Mouse (Mus musculus) olfactory bulb, adult 2 months (tissue): Measurements from ENCODE around the gene Bcl7a. TPM values are rescaled to one million over a fixed set of nuclear protein-coding genes. Genes with fewer than 3 reads are reported as not detected.

ENCODE experiments used
- H3K27ac ChIP-seq: fragments of 200-500 bp; 2 replicates; pipeline ENCODE4 v1.5.1; 2012; ENCODE audit warnings: low read depth, low read length; ENCODE audit not compliant: insufficient read depth
- H3K4me1 ChIP-seq: fragments of 200-500 bp; 2 replicates; pipeline ENCODE4 v1.6.1; 2012; ENCODE audit warnings: low read length; ENCODE audit not compliant: control insufficient read depth, insufficient read depth
- H3K4me3 ChIP-seq: fragments of 200-500 bp; 2 replicates; pipeline ENCODE4 v1.5.1; 2012; ENCODE audit warnings: mild to moderate bottlenecking, low read depth, low read length, moderate library complexity; ENCODE audit not compliant: insufficient read depth
- CTCF ChIP-seq: fragments of 200-500 bp; IDR thresholded peaks from 2 replicates; pipeline ENCODE4 v1.5.1; 2012; ENCODE audit warnings: low read depth, mild to moderate bottlenecking, low read length, moderate library complexity; ENCODE audit not compliant: insufficient read depth
- POLR2A ChIP-seq: fragments of 200-500 bp; IDR thresholded peaks from 2 replicates; pipeline ENCODE4 v1.6.1; 2012; ENCODE audit warnings: mild to moderate bottlenecking, low read depth, low read length, moderate library complexity; ENCODE audit not compliant: insufficient read depth
- WGBS: fragments of 180-500 bp; shearing (Covaris S2); methylation state at CpG from one replicate; pipeline ENCODE4 v1.1.7; 2018; 5-methylcytosine and 5-hydroxymethylcytosine counted together
- polyA plus RNA-seq: library from polyadenylated mRNA; stranded (reverse); fragments of >200 nt; gene quantifications from 2 replicates; pipeline ENCODE4 v1.2.4, GENCODE M21; 2012; ENCODE audit warnings: low replicate concordance; ENCODE audit not compliant: missing spikeins, insufficient read depth, insufficient read length

Bcl7a gene
- polyA plus RNA-seq, 1 experiment, result not detected

DNA sequence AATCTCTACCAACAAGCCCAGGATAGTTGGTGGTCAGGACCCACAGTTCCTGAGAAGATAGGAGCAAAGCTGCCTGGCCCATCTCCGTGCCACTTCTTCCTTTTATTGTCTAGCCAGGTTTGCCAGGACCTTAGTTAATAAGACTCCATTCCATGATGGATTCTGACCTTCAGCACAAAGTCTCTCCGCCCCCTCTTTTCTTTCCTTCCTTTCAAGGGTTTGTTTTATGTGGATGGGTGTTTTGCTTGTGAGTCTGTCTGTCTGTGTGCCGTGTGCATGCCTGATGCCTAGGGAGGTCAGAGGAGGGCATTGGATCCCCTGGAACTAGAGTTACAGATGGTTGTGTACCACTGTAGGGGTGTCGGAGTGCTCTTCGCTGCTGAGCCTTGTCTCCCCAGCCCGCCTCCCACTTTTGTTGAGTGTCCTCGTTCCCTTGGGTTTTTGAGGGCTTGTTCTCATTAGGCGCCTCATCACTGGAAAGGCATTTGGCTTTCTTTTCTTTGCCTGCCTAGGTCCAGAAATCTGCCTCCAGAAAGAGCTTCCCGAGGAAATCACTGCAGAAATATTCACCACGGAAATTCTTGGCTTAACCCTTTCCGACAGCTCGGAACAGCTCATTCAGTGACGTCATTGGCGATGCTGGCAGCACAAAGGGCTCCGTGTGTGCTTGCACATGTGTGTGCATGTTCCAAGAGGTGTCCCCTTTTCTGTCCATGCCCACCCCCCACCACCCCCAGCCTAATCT, 17.5 kb upstream of the Bcl7a start:
- Histone ChIP-seq H3K27ac (no peak overlapping the region), H3K4me3 (no peak overlapping the region), H3K4me1 (peaks cover 15% of the 10 kb centered on the region)
- 43% methylated on average over 15 of the region's 15 CpGs for WGBS
- TF ChIP-seq CTCF (no peak), POLR2A (no peak)

DNA sequence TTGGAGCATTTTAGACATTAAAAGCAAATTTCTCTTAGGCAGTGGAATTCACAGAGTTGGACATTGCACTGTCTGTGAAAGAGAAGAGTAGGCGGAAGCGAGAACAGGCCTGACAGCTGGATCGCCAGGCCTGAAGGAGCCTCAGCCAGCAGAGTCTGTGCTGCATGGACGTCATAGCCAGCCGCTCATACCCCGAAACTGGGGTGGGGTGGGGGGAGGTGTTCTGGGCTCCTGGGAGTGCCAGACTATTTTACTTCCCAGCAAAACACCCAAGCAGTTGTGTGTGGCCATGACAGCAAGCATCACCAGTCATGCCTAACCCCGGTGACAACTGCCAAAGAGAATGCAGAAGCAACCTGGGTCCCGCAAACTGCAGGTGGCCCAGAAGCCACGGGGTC, 16.9 kb upstream of the Bcl7a start:
- Histone ChIP-seq H3K27ac (no peak overlapping the region), H3K4me3 (no peak overlapping the region), H3K4me1 (peaks cover 15% of the 10 kb centered on the region)
- 73% methylated on average over 9 of the region's 9 CpGs for WGBS
- no peak for TF ChIP-seq CTCF
- TF ChIP-seq POLR2A, result no peak

DNA sequence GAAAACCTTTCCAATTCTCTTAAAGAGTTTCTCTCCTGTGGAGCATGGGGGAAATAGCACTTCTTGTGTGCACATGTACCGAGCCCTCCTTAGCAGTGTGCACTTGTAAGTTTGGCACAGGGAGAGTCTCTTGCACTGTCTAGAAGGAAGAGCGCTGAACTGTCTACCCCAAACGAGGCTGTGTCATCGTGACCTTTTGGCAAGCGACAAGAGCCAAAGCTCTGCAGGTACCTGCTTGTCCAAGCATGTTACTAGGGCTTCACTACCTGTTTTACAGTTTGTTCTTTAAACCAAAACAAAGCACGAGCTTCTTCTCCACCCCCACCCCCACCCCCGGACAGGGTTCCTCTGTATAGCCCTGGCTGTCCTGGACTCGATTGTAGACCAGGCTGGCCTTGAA, 15.9 kb upstream of the Bcl7a start:
- H3K4me3 ChIP-seq, result no peak overlapping the region
- TF ChIP-seq CTCF, result no peak
- no peak for TF ChIP-seq POLR2A
- H3K4me1 ChIP-seq, result peaks cover 15% of the 10 kb centered on the region
- 89% methylated on average over 8 of the region's 8 CpGs for WGBS
- no peak overlapping the region for H3K27ac ChIP-seq

DNA sequence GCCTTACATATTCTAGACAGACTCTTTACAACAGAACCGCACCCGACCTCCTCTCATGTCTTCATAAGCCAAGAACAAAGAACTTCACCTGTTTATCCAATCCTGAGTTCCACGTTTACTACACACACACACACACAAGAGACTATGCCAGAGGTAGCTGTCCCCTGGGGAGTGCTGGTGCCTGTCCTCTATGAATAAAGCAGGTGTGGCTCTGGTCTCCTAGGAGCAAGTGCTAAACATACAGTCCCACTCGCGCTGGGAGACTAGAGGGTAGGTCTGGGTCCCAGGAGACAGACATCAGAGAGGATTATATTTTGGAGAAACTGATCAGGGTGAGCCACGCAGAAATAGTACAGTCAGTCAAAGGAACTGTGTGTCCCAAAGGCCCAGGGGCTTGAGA, 10.1 kb upstream of the Bcl7a start:
- TF ChIP-seq CTCF, result no peak
- TF ChIP-seq POLR2A, result no peak
- no peak overlapping the region for H3K27ac ChIP-seq
- no peak overlapping the region for H3K4me3 ChIP-seq
- 87% methylated on average over 6 of the region's 6 CpGs for WGBS
- H3K4me1 ChIP-seq, result no peaks in the 10 kb centered on the region

DNA sequence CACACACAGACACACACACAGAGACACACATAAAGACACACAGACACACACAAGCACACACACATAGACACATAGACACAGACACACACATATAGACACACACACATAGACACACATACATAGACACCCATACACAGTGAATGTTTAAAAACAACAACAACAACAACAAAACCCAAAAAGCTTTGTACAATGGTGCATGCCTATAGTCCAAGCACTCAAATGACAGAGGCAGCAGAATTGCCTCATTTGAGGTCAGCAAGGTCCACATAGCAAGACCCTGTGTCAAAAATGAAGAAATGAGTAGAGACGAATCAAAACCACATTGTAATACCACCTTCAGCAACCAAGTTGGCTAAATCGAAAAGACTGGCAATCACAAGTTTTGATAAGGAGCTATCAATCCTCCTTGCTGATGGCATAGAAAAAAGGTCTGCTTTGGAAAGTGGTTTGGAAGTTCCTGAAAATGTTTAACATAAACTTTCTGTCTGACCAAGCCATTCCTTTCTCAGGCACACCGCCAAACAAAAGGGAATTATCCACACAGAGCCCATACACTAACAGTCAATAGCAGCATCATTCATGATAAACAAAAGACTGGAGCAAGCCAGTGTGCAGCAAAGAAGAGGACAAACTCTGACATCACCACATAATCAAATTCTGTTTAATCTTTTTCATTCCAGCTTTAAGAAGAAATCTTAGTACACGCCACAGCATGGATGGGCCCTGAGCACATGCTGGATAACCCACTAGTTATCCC, 7.3 kb upstream of the Bcl7a start:
- TF ChIP-seq CTCF (no peak), POLR2A (no peak)
- H3K27ac ChIP-seq, result no peak overlapping the region
- 72% methylated on average over 4 of the region's 4 CpGs for WGBS
- no peak overlapping the region for H3K4me3 ChIP-seq
- H3K4me1 ChIP-seq, result no peaks in the 10 kb centered on the region

DNA sequence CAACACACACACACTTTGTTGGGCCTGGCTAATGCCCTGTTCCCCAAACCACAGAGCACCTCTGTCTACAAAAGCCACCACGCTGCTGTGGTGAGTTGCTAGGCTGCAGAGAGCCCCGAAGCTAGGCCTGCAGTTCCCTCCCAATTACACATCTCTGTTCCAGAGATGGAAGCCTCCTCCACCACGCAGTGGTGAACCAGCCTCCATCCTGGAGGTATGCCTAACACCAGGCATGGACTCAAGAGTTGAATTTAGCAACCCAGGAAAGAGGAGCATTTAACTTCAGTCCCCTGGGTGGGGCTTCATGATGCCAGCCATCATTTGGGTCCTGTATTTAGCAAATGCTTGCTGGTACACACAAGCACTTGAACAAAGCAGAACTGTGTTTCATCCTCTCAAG, 5.2 kb upstream of the Bcl7a start:
- Histone ChIP-seq H3K4me3 (no peak overlapping the region), H3K27ac (no peak overlapping the region), H3K4me1 (0 out of 2 replicates have a peak, but pooled peaks cover 2% of the 10 kb centered on the region)
- 39% methylated on average over 3 of the region's 3 CpGs for WGBS
- TF ChIP-seq POLR2A (no peak), CTCF (no peak)

DNA sequence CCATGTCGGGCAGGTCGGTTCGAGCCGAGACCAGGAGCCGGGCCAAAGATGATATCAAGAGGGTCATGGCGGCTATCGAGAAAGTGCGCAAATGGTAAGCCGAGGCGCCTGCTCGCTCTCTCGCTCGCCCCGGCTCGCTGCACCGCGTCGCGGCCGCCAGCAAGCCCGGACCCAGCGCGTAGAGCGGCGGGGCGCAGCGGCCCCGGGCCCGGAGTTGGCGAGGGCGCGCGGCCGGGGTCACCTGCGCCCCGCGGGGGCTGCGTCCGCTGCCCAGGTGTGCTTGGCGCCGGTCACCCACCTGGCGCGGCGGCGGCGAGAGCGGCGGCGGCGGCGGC, 961 bp downstream of the Bcl7a start:
- Histone ChIP-seq H3K27ac (peak overlapping the region; percentile 89), H3K4me3 (peak overlapping the region; percentile 65), H3K4me1 (peaks cover 17% of the 10 kb centered on the region)
- WGBS, result 9% methylated on average over 48 of the region's 51 CpGs
- TF ChIP-seq CTCF (no peak), POLR2A (no peak)

DNA sequence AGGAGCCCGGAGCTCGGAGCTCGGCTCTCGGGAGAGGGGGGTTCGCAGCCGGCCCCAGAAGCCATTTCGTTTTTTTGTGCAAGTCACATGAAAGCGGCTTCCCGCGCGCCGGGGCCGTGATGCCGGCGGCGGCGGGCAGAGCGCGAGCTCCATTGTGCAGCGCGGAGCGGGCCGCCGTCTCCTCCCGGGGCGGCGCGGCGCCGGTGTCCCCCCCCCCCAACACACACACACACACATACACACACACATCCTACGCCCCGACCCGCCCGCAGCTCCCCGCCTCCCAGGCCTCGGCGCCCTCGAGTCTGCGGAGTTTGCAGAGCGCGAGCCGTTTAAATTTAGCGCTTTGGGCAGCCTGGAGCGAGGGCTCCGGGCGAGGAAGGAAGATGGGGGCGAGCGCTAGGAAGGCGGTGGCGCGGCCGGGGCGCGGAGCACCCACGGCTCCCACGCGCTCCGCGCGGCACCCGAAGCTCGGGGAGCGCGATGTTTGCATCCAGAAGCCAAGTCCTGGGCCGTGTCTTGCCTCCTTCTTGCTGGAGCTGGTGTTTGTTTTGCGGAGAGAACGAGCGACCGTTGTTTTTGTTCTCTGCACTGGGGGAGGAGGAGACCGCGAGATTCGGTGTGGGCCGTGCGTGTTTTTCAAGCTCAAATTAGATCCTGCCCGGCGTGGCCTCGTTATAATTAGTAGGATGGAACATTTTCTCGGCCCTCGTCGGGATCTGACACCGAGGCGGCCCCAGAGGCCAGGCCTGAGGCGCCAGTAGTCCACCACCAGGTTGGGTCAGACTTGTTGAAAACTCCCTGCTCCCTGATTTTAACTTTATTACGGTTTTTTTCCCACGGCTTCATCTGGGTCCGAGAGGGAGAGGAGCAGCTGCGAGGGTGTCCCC, 1.6 kb downstream of the Bcl7a start:
- peak overlapping the region; percentile 65 for H3K4me3 ChIP-seq
- peaks cover 17% of the 10 kb centered on the region for H3K4me1 ChIP-seq
- TF ChIP-seq CTCF, result no peak
- no peak for TF ChIP-seq POLR2A
- peak overlapping the region; percentile 89 for H3K27ac ChIP-seq
- under 1% methylated on average over 81 of the region's 87 CpGs for WGBS
